Mouse (Mus musculus) adrenal gland, adult 18-20 months (tissue): ENCODE measurements around the gene Psenen. TPM values are rescaled to one million over a fixed set of nuclear protein-coding genes. Genes with fewer than 3 reads are reported as not detected.

Experiments
- DNase-seq, 2 experiments: peaks; one replicate each; pipeline ENCODE4 v3.0.0; 2021 to 2022; ENCODE audit warnings: low spot score in 2 of 2
- microRNA-seq, 2 experiments: library from miRNA; unstranded; fragments of <30 nt; microRNA quantifications; one replicate each; pipeline ENCODE4 v1.2.0; 2021; ENCODE audit warnings: borderline number of aligned reads in 2 of 2
- total RNA-seq, 2 experiments: library from RNA; stranded (reverse); gene quantifications; 1 replicate in 1 of 2; 2 replicates in 1 of 2; pipeline ENCODE4 v1.2.3; 2021

Psenen gene
- total RNA-seq, 2 experiments from 2014 or later: 130 to 154 TPM

DNA sequence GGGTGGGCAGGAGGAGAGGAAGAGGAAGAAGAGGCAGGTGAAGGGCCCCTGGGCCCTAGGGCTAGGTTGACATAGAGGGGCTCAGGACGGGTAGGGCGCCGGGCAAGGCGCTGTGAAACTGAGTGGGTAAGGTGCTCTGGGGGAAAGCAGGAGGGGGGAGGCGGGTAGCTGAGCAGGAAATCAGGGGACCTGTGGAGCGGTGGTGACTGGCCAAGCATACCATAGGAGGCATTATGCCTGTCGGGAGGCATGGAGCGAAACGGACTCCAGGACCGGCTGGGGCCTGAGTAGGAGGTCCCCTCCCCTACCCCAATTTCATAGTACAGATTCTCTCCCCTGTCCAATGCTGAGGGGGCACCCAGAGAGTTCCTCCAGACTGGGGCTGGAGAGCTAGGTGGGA lies 40.6 kb downstream of the Psenen start:
- DNase-seq: no peak

GRCm38 (mm10) chr7:30520856-30521255 lies 42.6 kb downstream of the Psenen start:
- no peak for DNase-seq

DNA sequence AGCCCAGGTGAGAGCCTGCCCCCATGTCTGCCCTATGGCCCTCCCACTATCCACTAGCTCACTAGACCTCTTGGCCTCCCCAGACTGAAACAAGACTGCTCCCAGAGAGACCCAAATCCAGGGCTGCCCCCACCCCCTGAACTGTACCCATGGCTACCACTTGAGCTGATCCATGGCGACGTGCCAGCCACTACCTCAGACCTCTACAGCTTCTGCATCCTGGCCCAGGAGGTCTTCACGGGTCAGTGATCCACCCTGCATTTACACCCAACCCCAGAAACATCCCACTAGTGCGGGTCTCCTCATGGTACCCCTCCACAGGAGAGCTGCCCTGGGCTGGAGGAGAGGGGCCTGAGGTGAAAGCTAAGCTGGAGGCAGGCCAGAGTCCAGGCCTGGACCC lies 43.0 kb downstream of the Psenen start:
- DNase-seq: no peak

- no peak for DNase-seq
These were observed 45.1 kb downstream of the Psenen start for GRCm38 (mm10) chr7:30518325-30518724.

- no peak for DNase-seq
These were observed 48.2 kb downstream of the Psenen start for GRCm38 (mm10) chr7:30515003-30515760.

Small RNA genes lying within 50 kb of the gene (microRNA-seq; reads per million reads assigned to microRNA genes)
- gene Gm38670 (0.95 to 2.4 reads per million in 2 experiments), gene Mir3569 (0 reads per million in 2 experiments)

Other genes with a start within 250 kb of the Psenen start
- 10 to 100 TPM; 21.8 to 31.5 TPM for gene Syne4, start 248.8 kb downstream of the Psenen start, total RNA-seq
- gene E130208F15Rik, start 241.9 kb downstream of the Psenen start, total RNA-seq: 1 to 10 TPM in 1 of 2 experiments, under 1 TPM in 1; 0.63 to 1.0 TPM
- 10 to 100 TPM in 1 of 2 experiments, 1 to 10 TPM in 1; 8.8 to 12.0 TPM for gene Sdhaf1, start 239.7 kb downstream of the Psenen start, total RNA-seq
- gene Lrfn3, start 200.9 kb downstream of the Psenen start, total RNA-seq: 1 to 10 TPM; 6.7 to 8.5 TPM
- 10 to 100 TPM; 34.7 to 68.5 TPM for gene Tyrobp, start 149.9 kb downstream of the Psenen start, total RNA-seq
- gene Hcst, start 143.8 kb downstream of the Psenen start, total RNA-seq: 1 to 10 TPM; 1.5 to 1.9 TPM
- gene Nfkbid, start 141.9 kb downstream of the Psenen start, total RNA-seq: 1 to 10 TPM; 1.6 to 2.0 TPM
- 10 to 100 TPM; 31.8 to 40.6 TPM for gene Aplp1, start 118.1 kb downstream of the Psenen start, total RNA-seq
- not detected for gene Kirrel2, start 105.9 kb downstream of the Psenen start, total RNA-seq
- gene Nphs1, start 105.3 kb downstream of the Psenen start, total RNA-seq: not detected
- 1 to 10 TPM in 1 of 2 experiments, not detected in 1; 1.2 TPM for gene Prodh2, start 70.0 kb downstream of the Psenen start, total RNA-seq
- 1 to 10 TPM; 1.8 to 2.7 TPM for gene Arhgap33, start 28.6 kb downstream of the Psenen start, total RNA-seq
- 10 to 100 TPM; 26.3 to 34.9 TPM for gene Hspb6, start 11.4 kb downstream of the Psenen start, total RNA-seq
- gene Proser3, start 11.3 kb downstream of the Psenen start, total RNA-seq: 1 to 10 TPM; 6.5 to 6.9 TPM
- gene Lin37, start 3.8 kb downstream of the Psenen start, total RNA-seq: 10 to 100 TPM; 47.0 to 59.3 TPM
- gene U2af1l4, start 326 bp downstream of the Psenen start, total RNA-seq: 10 to 100 TPM; 67.1 to 67.4 TPM
- gene Gm49396, start 283 bp downstream of the Psenen start, total RNA-seq: 1 to 10 TPM; 4.6 to 8.2 TPM
- 1 to 10 TPM; 3.6 to 4.3 TPM for gene Igflr1, start 1.8 kb upstream of the Psenen start, total RNA-seq
- 10 to 100 TPM; 37.8 to 56.6 TPM for gene Kmt2b, start 25.1 kb upstream of the Psenen start, total RNA-seq
- under 1 TPM in 1 of 2 experiments, not detected in 1; 0.83 TPM for gene Zbtb32, start 35.3 kb upstream of the Psenen start, total RNA-seq
- under 1 TPM; 0.19 to 0.20 TPM for gene Upk1a, start 49.2 kb upstream of the Psenen start, total RNA-seq
- 1,000 to 10,000 TPM; 1,148 to 1,842 TPM for gene Cox6b1, start 62.5 kb upstream of the Psenen start, total RNA-seq
- gene Etv2, start 72.2 kb upstream of the Psenen start, total RNA-seq: not detected
- gene Rbm42, start 86.7 kb upstream of the Psenen start, total RNA-seq: 10 to 100 TPM; 84.9 to 86.7 TPM
- gene Haus5, start 101.4 kb upstream of the Psenen start, total RNA-seq: 1 to 10 TPM; 6.9 to 7.9 TPM
- gene Pmis2, start 108.0 kb upstream of the Psenen start, total RNA-seq: not detected
- 1 to 10 TPM; 2.7 to 6.4 TPM for gene 2200002J24Rik, start 135.3 kb upstream of the Psenen start, total RNA-seq
- 1 to 10 TPM; 1.3 to 2.6 TPM for gene Atp4a, start 148.6 kb upstream of the Psenen start, total RNA-seq
- gene Tmem147, start 165.9 kb upstream of the Psenen start, total RNA-seq: 100 to 1,000 TPM; 197 to 214 TPM
- gene Gapdhs, start 180.1 kb upstream of the Psenen start, total RNA-seq: under 1 TPM in 1 of 2 experiments, not detected in 1; 0.20 TPM
- gene Sbsn, start 187.8 kb upstream of the Psenen start, total RNA-seq: 100 to 1,000 TPM; 145 to 483 TPM
- 1 to 10 TPM; 4.2 to 6.0 TPM for gene Dmkn, start 200.1 kb upstream of the Psenen start, total RNA-seq
- 1 to 10 TPM in 1 of 2 experiments, not detected in 1; 2.5 TPM for gene Krtdap, start 224.3 kb upstream of the Psenen start, total RNA-seq